Mouse (Mus musculus) neural tube, embryonic 12.5 days (tissue): ENCODE results near the gene Ngef. TPM values are rescaled to one million over a fixed set of nuclear protein-coding genes. Genes with fewer than 3 reads are reported as not detected.

ENCODE experiments used
- ATAC-seq: fragments of 200-750 bp; cut with Nextera tagmentation; 2 replicates; pipeline ENCODE4 v1.8.0; 2017; ENCODE audit warnings: low read depth, mild to moderate bottlenecking, moderate TSS enrichment, moderate library complexity; ENCODE audit not compliant: low FRiP score
- H3K27ac ChIP-seq: fragments of 300-500 bp; sonication (generic); 2 replicates; pipeline ENCODE4 v1.5.1; 2016
- H3K27me3 ChIP-seq: fragments of 300-500 bp; sonication (generic); replicated peaks from 2 replicates; pipeline ENCODE4 v1.6.1; 2016; ENCODE audit warnings: mild to moderate bottlenecking
- H3K36me3 ChIP-seq: fragments of 300-500 bp; sonication (generic); 2 replicates; pipeline ENCODE4 v1.6.1; 2016; ENCODE audit warnings: mild to moderate bottlenecking
- H3K4me1 ChIP-seq: fragments of 300-500 bp; sonication (generic); 2 replicates; pipeline ENCODE4 v1.6.1; 2016
- H3K4me2 ChIP-seq: fragments of 300-500 bp; sonication (generic); replicated peaks from 2 replicates; pipeline ENCODE4 v1.6.1; 2016; ENCODE audit warnings: mild to moderate bottlenecking
- H3K4me3 ChIP-seq: fragments of 300-500 bp; sonication (generic); 2 replicates; pipeline ENCODE4 v1.5.1; 2016
- H3K9ac ChIP-seq: fragments of 300-500 bp; sonication (generic); 2 replicates; pipeline ENCODE4 v1.6.1; 2016; ENCODE audit warnings: mild to moderate bottlenecking
- H3K9me3 ChIP-seq: fragments of 300-500 bp; sonication (generic); 2 replicates; pipeline ENCODE4 v1.6.1; 2016; ENCODE audit warnings: mild to moderate bottlenecking
- WGBS: fragments of 180-500 bp; shearing (Covaris S2); methylation state at CpG from one replicate; pipeline ENCODE4 v1.1.7; 2016; 5-methylcytosine and 5-hydroxymethylcytosine counted together
- polyA plus RNA-seq: library from polyadenylated mRNA; unstranded; fragments of >200 nt; fragmentation: Nextera tagmentation; extraction: Ambion mirVana; gene quantifications from 2 replicates; pipeline ENCODE4 v1.2.1, GENCODE M21; 2016

The Ngef gene
- polyA plus RNA-seq, 1 experiment from 2014 or later, result 2.6 TPM

GRCm38 (mm10) chr1:87594671-87595070 lies 21.0 kb upstream of the Ngef start:
- Histone ChIP-seq H3K4me2 (no peak overlapping the region), H3K36me3 (no peaks in the 10 kb centered on the region), H3K4me3 (no peak overlapping the region), H3K27ac (no peak overlapping the region), H3K4me1 (no peaks in the 10 kb centered on the region), H3K9me3 (no peaks in the 10 kb centered on the region), H3K27me3 (no peaks in the 10 kb centered on the region), H3K9ac (no peak overlapping the region)
- no peak for ATAC-seq
- WGBS, result 94% methylated on average over 10 of the region's 10 CpGs

GRCm38 (mm10) chr1:87594261-87594660 lies 20.6 kb upstream of the Ngef start:
- 82% methylated on average over 3 of the region's 3 CpGs for WGBS
- ATAC-seq, result no peak

GRCm38 (mm10) chr1:87589980-87590379 lies 16.3 kb upstream of the Ngef start:
- 93% methylated on average over 8 of the region's 8 CpGs for WGBS
- no peaks in the 10 kb centered on the region for H3K36me3 ChIP-seq

More at GRCm38 (mm10) chr1:87594261-87594660, 20.6 kb upstream of the Ngef start:
- H3K4me2 ChIP-seq, result no peak overlapping the region
- H3K36me3 ChIP-seq, result no peaks in the 10 kb centered on the region
- H3K27ac ChIP-seq, result no peak overlapping the region
- H3K9me3 ChIP-seq, result no peaks in the 10 kb centered on the region
- H3K9ac ChIP-seq, result no peak overlapping the region
- no peaks in the 10 kb centered on the region for H3K27me3 ChIP-seq
- H3K4me3 ChIP-seq, result no peak overlapping the region
- no peaks in the 10 kb centered on the region for H3K4me1 ChIP-seq

GRCm38 (mm10) chr1:87589162-87589561 lies 15.5 kb upstream of the Ngef start:
- no peaks in the 10 kb centered on the region for H3K36me3 ChIP-seq
- no peaks in the 10 kb centered on the region for H3K4me1 ChIP-seq
- ATAC-seq, result no peak
- WGBS, result 88% methylated on average over 7 of the region's 7 CpGs
- H3K27me3 ChIP-seq, result no peaks in the 10 kb centered on the region
- no peak overlapping the region for H3K9ac ChIP-seq
- no peak overlapping the region for H3K4me2 ChIP-seq
- H3K27ac ChIP-seq, result no peak overlapping the region
- no peaks in the 10 kb centered on the region for H3K9me3 ChIP-seq
- no peak overlapping the region for H3K4me3 ChIP-seq

More at GRCm38 (mm10) chr1:87589980-87590379, 16.3 kb upstream of the Ngef start:
- Histone ChIP-seq H3K4me2 (no peak overlapping the region), H3K9ac (no peak overlapping the region), H3K4me1 (no peaks in the 10 kb centered on the region), H3K4me3 (no peak overlapping the region), H3K27ac (no peak overlapping the region), H3K9me3 (no peaks in the 10 kb centered on the region), H3K27me3 (no peaks in the 10 kb centered on the region)
- ATAC-seq, result no peak

GRCm38 (mm10) chr1:87580824-87581223 lies 7.2 kb upstream of the Ngef start:
- H3K36me3 ChIP-seq, result no peaks in the 10 kb centered on the region
- H3K27ac ChIP-seq, result no peak overlapping the region
- no peak overlapping the region for H3K9ac ChIP-seq
- H3K9me3 ChIP-seq, result no peaks in the 10 kb centered on the region
- ATAC-seq, result no peak
- 0% methylated on average over 3 of the region's 3 CpGs for WGBS
- peaks cover 4% of the 10 kb centered on the region for H3K4me1 ChIP-seq
- no peak overlapping the region for H3K4me3 ChIP-seq
- H3K27me3 ChIP-seq, result 0 out of 2 replicates have a peak, but pooled peaks cover 4% of the 10 kb centered on the region
- no peak overlapping the region for H3K4me2 ChIP-seq

- WGBS, result 83% methylated on average over 6 of the region's 6 CpGs
- no peak overlapping the region for H3K27ac ChIP-seq
- peaks cover 16% of the 10 kb centered on the region for H3K4me1 ChIP-seq
- 0 out of 2 replicates have a peak, but pooled peaks cover 4% of the 10 kb centered on the region for H3K27me3 ChIP-seq
- no peak overlapping the region for H3K4me3 ChIP-seq
- no peak for ATAC-seq
- H3K4me2 ChIP-seq, result no peak overlapping the region
- no peak overlapping the region for H3K9ac ChIP-seq
- no peaks in the 10 kb centered on the region for H3K9me3 ChIP-seq
- H3K36me3 ChIP-seq, result no peaks in the 10 kb centered on the region
Observed at GRCm38 (mm10) chr1:87578965-87579364, 5.3 kb upstream of the Ngef start.

- Histone ChIP-seq H3K27ac (no peak overlapping the region; the same call in 1 of the 2 replicates), H3K9ac (no peak overlapping the region), H3K4me2 (no peak overlapping the region), H3K9me3 (no peaks in the 10 kb centered on the region), H3K4me1 (peaks cover 15% of the 10 kb centered on the region), H3K27me3 (no peaks in the 10 kb centered on the region), H3K36me3 (no peaks in the 10 kb centered on the region), H3K4me3 (no peak overlapping the region)
- 51% methylated on average over 7 of the region's 7 CpGs for WGBS
- peak; percentile 75 for ATAC-seq
Observed at GRCm38 (mm10) chr1:87574785-87575184, 1.1 kb upstream of the Ngef start.

GRCm38 (mm10) chr1:87574353-87574752 lies 683 bp upstream of the Ngef start:
- H3K27me3 ChIP-seq, result no peaks in the 10 kb centered on the region
- peak; percentile 90 for ATAC-seq
- no peak overlapping the region for H3K4me2 ChIP-seq
- H3K36me3 ChIP-seq, result no peaks in the 10 kb centered on the region
- WGBS, result 33% methylated on average over 6 of the region's 6 CpGs
- peaks cover 15% of the 10 kb centered on the region for H3K4me1 ChIP-seq
- no peak overlapping the region for H3K27ac ChIP-seq
- H3K9ac ChIP-seq, result no peak overlapping the region
- no peaks in the 10 kb centered on the region for H3K9me3 ChIP-seq
- H3K4me3 ChIP-seq, result no peak overlapping the region

GRCm38 (mm10) chr1:87573261-87573660 lies 409 bp downstream of the Ngef start:
- Histone ChIP-seq H3K9me3 (no peaks in the 10 kb centered on the region), H3K36me3 (no peaks in the 10 kb centered on the region), H3K4me1 (peaks cover 15% of the 10 kb centered on the region), H3K27ac (no peak overlapping the region), H3K9ac (no peak overlapping the region), H3K4me3 (no peak overlapping the region), H3K4me2 (no peak overlapping the region), H3K27me3 (no peaks in the 10 kb centered on the region)
- WGBS, result 82% methylated on average over 5 of the region's 5 CpGs
- no peak for ATAC-seq

- no peak overlapping the region for H3K4me2 ChIP-seq
- ATAC-seq, result no peak
- H3K4me1 ChIP-seq, result no peaks in the 10 kb centered on the region
- no peak overlapping the region for H3K27ac ChIP-seq
- WGBS, result 51% methylated on average over 6 of the region's 6 CpGs
- no peak overlapping the region for H3K4me3 ChIP-seq
- H3K9me3 ChIP-seq, result no peaks in the 10 kb centered on the region
- H3K27me3 ChIP-seq, result no peaks in the 10 kb centered on the region
- H3K9ac ChIP-seq, result no peak overlapping the region
- no peaks in the 10 kb centered on the region for H3K36me3 ChIP-seq
Observed at GRCm38 (mm10) chr1:87568398-87568797, 5.3 kb downstream of the Ngef start.

- H3K36me3 ChIP-seq, result no peaks in the 10 kb centered on the region
- no peak overlapping the region for H3K27ac ChIP-seq
- H3K9ac ChIP-seq, result no peak overlapping the region
- 88% methylated on average over 3 of the region's 8 CpGs for WGBS
- no peaks in the 10 kb centered on the region for H3K9me3 ChIP-seq
- no peak overlapping the region for H3K4me2 ChIP-seq
- H3K4me3 ChIP-seq, result no peak overlapping the region
- H3K4me1 ChIP-seq, result no peaks in the 10 kb centered on the region
- no peaks in the 10 kb centered on the region for H3K27me3 ChIP-seq
- no peak for ATAC-seq
Observed at GRCm38 (mm10) chr1:87565760-87566159, 7.9 kb downstream of the Ngef start.

- Histone ChIP-seq H3K9me3 (no peaks in the 10 kb centered on the region), H3K4me2 (no peak overlapping the region), H3K27me3 (no peaks in the 10 kb centered on the region), H3K27ac (no peak overlapping the region), H3K4me1 (no peaks in the 10 kb centered on the region), H3K36me3 (no peaks in the 10 kb centered on the region), H3K9ac (no peak overlapping the region), H3K4me3 (no peak overlapping the region)
- WGBS, result 52% methylated on average over 3 of the region's 3 CpGs
- no peak for ATAC-seq
Observed at GRCm38 (mm10) chr1:87562967-87563366, 10.7 kb downstream of the Ngef start.

- 62% methylated on average over 1 of the region's 1 CpGs for WGBS
- Histone ChIP-seq H3K27me3 (no peaks in the 10 kb centered on the region), H3K9ac (no peak overlapping the region), H3K9me3 (no peaks in the 10 kb centered on the region), H3K4me2 (no peak overlapping the region), H3K4me1 (no peaks in the 10 kb centered on the region), H3K36me3 (no peaks in the 10 kb centered on the region), H3K4me3 (no peak overlapping the region), H3K27ac (no peak overlapping the region)
- no peak for ATAC-seq
Observed at GRCm38 (mm10) chr1:87553586-87553985, 20.1 kb downstream of the Ngef start.
